Mouse (Mus musculus) myocyte (in vitro differentiated cells): ENCODE measurements around the gene Olfr901.

Experiments
- E2F4 ChIP-seq: IDR thresholded peaks from one replicate; pipeline ENCODE4 v1.6.1; 2011; ENCODE audit warnings: mild to moderate bottlenecking, control low read depth, moderate library complexity; ENCODE audit not compliant: insufficient read depth
- MAX ChIP-seq: IDR thresholded peaks from one replicate; pipeline ENCODE4 v1.6.1; 2011; ENCODE audit warnings: low read depth, mild to moderate bottlenecking, control low read depth
- MYOG ChIP-seq, 3 experiments: IDR thresholded peaks; one replicate each; pipeline ENCODE4 v1.6.1; 2011; ENCODE audit warnings: control low read depth in 2 of 3, low read depth in 2 of 3, mild to moderate bottlenecking in 2 of 3; ENCODE audit not compliant: insufficient read length in 2 of 3, control insufficient read depth in 1 of 3, insufficient read depth in 1 of 3
- POLR2A ChIP-seq: IDR thresholded peaks from one replicate; pipeline ENCODE4 v1.6.1; 2011; ENCODE audit warnings: low read depth, mild to moderate bottlenecking, control low read depth, moderate library complexity; ENCODE audit not compliant: insufficient read length
- POLR2AphosphoS2 ChIP-seq: IDR thresholded peaks from one replicate; pipeline ENCODE4 v1.6.1; 2011; ENCODE audit warnings: low read depth, control low read depth; ENCODE audit not compliant: insufficient read length
- SRF ChIP-seq: IDR thresholded peaks from one replicate; pipeline ENCODE4 v1.6.1; 2011; ENCODE audit warnings: low read depth; ENCODE audit not compliant: control insufficient read depth, insufficient read length
- TCF12 ChIP-seq: IDR thresholded peaks from one replicate; pipeline ENCODE4 v1.6.1; 2011; ENCODE audit warnings: mild to moderate bottlenecking, control low read depth; ENCODE audit not compliant: poor library complexity, insufficient read depth, severe bottlenecking
- TCF3 ChIP-seq: IDR thresholded peaks from one replicate; pipeline ENCODE4 v1.6.1; 2011; ENCODE audit warnings: low read depth, control low read depth; ENCODE audit not compliant: insufficient read length
- USF1 ChIP-seq: IDR thresholded peaks from one replicate; pipeline ENCODE4 v1.6.1; 2011; ENCODE audit warnings: low read depth, mild to moderate bottlenecking, control low read depth, moderate library complexity

DNA sequence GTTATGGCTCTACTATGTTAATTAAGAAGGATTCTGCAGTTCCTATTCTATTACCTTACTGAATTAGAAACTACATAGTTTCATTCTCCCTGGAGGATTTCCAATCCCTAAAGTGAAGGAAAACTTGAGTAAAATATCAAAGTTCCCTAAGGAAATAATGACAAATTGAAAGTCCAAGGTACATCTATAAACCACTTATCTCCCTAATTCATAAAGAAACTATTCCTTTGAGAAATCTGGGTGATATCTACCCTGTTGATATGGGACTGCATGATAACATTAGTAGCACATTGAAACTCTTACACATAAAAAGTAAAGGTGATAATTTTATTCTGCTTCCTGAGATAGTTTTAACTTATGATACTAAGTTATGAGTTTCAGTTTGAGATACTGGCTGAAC is 41.6 kb downstream of the Olfr901 start, which contains the start of gene Olfr905:
- no peak for TF ChIP-seq MYOG (IDR thresholded peaks at IDR 0.05; ENCODE audit: control insufficient read depth in 1 of 3, insufficient read depth in 1 of 3, insufficient read length in 2 of 3, low read depth in 2 of 3)
- no peak for TF ChIP-seq E2F4
- TF ChIP-seq MAX = no peak
- TF ChIP-seq POLR2A = no peak
- no peak for TF ChIP-seq TCF12
- TF ChIP-seq USF1 = no peak
- no peak for TF ChIP-seq POLR2AphosphoS2
- TF ChIP-seq TCF3 = no peak
- TF ChIP-seq SRF = no peak
